Mouse (Mus musculus) left cerebral cortex, postnatal 4 days (tissue): ENCODE data around the gene Usp7. TPM values are rescaled to one million over a fixed set of nuclear protein-coding genes. Genes with fewer than 3 reads are reported as not detected.
"Not testable (repeated sequence)": the region's sequence is repeated elsewhere in the genome, so short reads cannot be mapped to it uniquely, and the experiment has no call there.

Source experiments
- DNase-seq: peaks from one replicate; pipeline ENCODE4 v3.0.0-alpha.2; 2022
- intact Hi-C: fragments of 180-260 bp; cut with DNase I; formaldehyde crosslinking; loops from one replicate; pipeline ENCODE4 v1.15.1; 2025
- total RNA-seq, 2 experiments: library from RNA; stranded (reverse); gene quantifications; 2 replicates each; pipeline ENCODE4 v1.2.3; 2021

The Usp7 gene
- total RNA-seq, 2 experiments from 2014 or later: 184 to 190 TPM

DNA sequence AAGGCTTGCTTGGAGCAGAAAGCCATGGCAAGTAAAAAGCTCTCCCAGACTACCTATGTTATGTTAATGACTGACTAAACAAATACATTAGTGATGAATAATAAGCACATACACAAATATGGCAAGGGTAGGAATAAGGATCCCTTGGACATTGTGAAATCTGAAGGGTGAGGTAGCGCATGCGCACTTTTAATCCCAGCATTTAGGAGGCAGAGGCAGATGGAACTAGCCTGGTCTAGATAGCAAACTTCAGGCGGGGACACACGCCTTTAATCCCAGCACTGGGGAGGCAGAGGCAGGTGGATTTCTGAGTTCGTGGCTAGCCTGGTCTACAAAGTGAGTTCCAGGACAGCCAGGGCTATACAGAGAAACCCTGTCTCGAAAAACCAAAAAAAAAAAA lies 34.5 kb downstream of the Usp7 start:
- intact Hi-C loops, DNase-seq: not testable (repeated sequence)

DNA sequence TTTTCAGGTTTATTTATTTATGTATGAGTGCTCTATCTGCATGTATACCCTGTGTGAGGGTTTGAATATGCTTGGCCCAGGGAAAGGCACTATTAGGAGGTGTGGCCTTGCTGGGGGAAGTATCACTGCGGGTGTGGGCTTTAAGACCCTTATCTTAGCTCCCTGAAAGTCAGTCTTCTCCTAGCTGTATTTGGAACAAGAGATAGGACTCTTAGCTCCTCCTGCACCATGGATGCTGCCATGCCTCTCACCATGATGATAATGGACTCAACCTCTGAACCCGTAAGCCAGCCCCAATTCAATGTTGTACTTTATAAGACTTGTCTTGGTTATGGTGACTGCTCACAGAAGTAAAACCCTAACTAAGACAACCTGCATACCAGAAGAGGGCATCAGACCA lies 39.8 kb downstream of the Usp7 start:
- DNase-seq: no peak
- intact Hi-C loops: no loop called here

DNA sequence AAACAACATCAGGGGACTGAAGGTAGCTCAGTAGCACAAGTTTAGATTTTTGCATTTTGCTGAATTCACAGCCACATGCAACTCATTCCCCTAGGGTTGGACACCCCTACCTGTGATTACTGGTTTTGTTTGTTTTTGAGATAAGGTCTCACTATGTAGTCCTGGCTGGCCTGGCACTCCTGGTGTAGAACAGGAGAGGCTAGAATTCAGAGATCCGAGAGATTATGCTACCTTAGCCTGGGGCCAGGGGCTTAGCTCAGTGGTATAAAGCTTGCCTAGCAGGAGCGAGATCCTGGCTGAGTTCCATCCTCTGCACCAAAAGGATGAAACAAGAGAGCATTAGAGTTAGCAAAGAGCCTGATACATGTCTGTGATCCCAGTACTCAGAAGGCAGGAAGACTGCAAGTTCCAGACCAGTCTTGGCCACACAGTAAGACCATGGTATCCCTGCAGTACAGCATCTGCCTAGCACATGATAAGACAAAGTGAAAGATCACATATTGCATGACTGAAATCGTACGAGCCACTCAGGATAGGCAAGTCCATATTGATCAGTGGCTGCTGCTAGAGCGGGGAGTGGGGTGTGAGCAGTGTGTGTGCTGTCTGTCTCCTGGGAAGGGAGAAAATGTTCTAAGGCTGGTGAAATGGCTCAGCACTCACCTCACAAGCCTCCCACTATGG lies 40.4 kb downstream of the Usp7 start:
- no peak for DNase-seq
- intact Hi-C loops: no loop called here

DNA sequence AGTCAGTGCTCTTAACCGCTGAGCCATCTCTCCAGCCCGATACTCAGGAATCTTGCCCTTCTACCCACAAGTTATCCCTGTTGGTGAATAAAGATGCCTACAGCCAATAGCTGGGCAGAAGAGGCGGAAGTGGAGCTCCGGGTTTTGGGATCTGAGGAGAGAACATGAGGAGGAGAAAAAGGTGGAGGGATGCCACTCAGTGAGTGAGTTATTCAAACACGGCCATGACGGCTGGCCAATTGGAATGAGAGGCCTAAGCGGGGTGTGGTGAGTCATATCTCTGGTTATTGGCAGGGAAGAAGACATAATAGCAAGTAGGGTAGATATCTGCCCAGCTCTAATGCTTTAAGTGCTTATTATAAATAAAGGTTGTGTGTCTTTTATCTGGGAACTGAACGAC lies 43.2 kb downstream of the Usp7 start:
- DNase-seq: no peak
- intact Hi-C loops: no loop called here

DNA sequence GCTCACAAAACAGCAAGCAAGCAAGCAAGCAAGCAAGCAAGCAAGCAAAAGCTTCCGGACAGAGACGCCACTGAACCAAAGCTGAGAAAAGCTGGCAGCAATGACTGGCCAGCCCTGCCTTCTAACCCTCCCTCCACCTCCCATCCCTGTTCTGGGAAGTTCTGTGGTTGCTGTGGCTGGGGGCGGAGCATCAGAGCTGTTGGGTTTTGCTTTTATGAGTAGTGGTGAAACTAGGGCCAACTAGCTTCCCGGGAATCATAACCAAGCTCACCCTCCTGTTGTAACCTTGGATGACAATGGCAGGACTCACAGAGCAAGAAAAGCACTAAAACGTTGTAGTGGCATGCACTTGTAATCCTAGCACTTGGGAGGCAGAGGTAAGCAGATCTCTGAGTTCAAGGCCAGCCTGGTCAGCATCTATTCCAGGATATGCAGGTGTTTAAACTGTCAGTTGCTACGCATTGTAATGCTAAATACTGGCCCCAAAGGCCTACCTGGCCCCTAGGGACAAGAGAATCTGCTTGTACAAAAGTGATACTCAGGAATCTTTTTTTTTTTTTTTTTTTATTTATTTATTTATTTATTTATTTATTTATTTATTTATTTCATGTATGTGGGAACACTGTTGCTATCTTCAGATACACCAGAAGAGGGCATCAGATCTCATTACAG lies 43.8 kb downstream of the Usp7 start:
- intact Hi-C loops: no loop called here
- DNase-seq: no peak

DNA sequence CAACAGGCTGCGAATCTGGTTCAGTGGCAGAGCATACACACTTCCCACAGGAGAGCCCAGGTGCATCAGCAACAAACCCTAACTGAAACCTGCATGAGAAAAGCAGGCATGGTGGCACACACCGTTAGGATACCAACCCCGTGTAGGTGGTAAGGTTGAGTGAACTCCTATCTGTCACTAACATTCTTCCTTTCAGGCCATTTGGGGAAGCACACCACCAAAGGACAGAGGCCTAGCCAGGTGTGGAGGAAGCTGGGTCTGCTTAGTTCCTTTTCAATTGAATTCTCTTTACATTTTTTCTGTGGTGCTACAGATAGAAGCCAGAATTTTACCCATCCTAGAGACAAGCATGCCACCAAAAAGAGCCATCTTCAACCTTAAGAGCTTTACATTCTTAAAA lies 44.3 kb downstream of the Usp7 start:
- DNase-seq: no peak
- intact Hi-C loops: no loop called here

DNA sequence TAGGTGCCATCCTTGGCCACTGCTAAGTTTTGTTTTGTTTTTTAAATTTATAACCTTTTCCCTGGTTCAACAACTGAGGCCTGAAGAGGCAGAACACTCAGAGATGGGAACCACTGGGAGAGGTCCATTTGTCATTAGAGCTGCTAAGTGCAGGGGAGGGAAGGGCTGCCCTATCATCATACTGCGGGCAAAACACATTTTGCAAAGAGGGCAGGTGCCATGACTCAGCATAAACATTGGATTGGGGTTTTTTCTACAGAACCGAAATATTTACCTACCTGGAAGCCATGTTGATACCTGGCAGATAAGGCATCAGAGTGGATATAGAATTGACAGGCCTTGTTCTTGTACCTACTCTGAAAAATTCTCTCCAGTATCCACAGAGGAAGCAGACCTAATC lies 45.6 kb downstream of the Usp7 start:
- intact Hi-C loops: no loop called here
- DNase-seq: no peak

DNA sequence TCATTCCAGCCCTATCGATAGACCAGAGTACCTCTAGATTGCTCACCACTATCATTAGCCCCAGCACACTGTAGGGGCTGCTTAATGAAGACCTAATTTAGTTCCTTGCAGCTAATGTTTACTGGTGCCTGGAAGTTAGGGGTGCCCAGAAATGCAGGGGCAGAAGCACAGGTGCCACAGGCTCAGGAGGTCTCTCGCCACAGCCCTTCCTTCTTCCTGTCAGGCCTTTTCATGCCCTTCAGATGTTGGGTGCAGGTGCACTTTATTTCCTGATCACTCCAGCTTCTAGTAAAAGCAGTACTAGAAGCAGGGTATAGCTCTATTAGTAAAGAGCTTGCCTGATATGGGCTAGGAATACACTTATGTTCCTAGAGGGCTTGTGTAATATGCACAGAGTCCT lies 46.4 kb downstream of the Usp7 start:
- intact Hi-C loops: no loop called here
- no peak for DNase-seq

DNA sequence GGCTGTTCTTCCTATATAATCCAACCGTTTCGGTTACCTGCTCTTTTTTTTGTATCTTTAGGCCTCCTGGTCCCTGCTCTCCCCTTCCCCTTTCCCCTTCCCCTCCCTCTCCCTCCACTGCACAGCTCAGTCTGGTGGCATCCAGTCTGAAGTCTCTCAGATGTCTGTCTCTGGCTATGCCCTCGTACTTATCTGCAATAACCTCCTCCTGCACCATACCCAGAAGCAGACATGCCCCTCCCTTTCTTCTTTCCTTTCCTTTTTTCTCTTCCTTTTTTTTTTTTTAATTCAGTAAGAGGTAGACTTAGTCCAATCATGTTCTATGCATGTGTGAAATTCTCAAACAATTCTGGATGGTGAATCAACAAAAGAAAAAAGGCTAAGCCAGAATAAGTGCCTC lies 48.1 kb downstream of the Usp7 start:
- intact Hi-C loops: no loop called here
- no peak for DNase-seq

- intact Hi-C loops: no loop called here
- DNase-seq: no peak
Observed at GRCm38 (mm10) chr16:8741697-8742096, 50.4 kb downstream of the Usp7 start.

DNA sequence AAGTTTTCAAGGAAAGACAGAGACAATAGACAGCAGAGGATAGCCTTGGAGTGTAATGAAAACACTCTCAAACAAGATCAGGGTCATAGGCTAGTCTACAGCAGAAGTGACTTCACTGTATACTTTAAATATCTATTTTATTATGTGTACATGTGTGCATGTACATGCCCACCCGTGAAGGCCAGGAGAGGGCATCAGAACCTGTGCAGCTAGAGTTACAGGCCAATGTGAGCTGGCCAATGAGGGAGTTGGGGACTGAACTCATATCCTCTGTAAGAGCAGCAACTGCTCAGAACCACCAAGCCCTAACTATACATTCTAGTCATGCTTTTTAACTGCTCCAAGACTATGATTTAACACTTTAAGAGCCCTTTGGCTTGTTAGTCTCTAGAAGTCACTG lies 51.0 kb downstream of the Usp7 start:
- no peak for DNase-seq
- intact Hi-C loops: no loop called here

- intact Hi-C loops: no loop called here
- DNase-seq: peak; percentile 92
Observed at GRCm38 (mm10) chr16:8738542-8739514, 53.3 kb downstream of the Usp7 start.

DNA sequence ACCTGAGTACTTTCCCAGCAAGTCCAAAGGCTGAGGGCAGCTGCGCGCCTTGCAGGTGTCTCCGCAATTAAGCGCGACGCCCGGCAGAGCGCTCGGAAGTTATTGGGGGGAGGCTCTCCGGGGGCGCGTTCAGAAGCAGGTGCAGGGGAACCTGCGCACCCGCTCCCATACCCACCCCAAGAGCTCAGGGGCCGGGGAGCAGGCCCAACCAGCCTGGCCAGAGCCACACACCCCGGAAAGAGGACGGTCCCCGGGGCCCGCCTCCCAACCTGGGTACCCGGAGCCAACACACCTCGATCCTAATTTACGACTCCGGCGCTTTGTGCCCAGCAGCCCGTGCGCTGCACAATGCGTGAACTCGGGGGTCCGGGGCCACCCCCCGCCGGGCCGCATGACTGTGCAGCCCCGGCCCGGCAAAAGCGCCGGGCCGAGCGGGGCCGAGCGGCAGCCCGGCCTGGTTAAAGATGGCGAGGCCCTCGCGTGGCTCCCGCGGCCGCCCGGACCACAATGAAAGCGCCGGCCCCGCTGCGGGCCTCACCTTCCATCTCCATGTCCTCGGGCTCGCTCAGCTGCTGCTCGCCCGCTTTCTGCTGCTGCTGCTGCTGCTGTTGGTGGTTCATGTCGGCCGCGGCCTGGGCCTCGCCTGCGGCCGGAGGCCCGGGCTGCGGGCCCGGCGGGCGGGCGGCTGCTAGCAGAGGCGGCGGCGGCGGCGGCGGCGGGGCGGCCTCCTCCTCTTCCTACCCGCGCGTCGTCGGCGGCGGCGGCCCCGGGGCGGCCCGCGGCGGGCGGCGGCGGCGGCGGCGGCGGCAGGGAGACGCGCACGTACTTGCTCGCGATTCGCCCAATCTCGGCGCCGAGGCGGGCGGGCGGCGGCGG lies 54.2 kb downstream of the Usp7 start:
- DNase-seq: peak; percentile 27
- intact Hi-C loops: no loop called here

GRCm38 (mm10) chr16:8737341-8737665 lies 54.8 kb downstream of the Usp7 start:
- intact Hi-C loops: no loop called here
- DNase-seq: no peak

DNA sequence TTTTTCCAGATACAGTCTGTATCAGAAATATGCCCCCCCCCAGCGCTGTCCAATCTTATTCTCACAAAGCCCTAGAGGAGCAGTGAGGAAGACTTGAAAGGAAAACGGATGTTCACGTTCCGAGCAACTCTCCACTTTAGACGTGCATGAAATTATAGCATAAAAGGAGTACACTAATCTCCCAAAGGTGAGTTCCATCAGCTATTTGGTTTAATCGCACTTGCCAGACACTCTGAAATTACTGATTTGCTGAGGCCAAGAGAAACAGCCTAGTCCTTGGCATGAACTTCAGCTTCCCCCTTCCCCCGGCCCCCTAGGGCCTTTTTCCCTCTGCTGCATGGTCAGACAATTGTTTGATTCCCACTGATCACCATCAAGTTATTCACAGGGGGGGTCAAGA lies 55.4 kb downstream of the Usp7 start:
- DNase-seq: no peak
- intact Hi-C loops: no loop called here

DNA sequence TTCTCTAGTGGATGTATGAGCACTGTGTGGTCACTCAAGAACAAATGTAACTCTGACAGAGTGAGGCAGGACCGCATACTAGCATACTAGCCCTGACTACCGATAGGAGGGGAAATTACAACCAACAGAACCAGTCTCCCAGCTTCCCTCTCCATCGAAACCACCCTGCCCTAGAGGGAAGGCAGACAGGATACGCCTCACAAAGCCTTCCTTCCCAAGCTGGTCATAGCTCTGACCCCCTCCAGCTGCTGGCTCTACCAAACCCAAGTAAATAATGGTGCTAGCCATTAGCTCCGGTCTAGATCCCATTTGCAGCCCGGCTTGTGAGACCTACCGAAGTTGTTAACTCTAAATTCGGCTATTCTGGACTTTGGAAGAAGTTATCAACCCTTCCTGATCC lies 56.1 kb downstream of the Usp7 start:
- intact Hi-C loops: no loop called here
- no peak for DNase-seq

DNA sequence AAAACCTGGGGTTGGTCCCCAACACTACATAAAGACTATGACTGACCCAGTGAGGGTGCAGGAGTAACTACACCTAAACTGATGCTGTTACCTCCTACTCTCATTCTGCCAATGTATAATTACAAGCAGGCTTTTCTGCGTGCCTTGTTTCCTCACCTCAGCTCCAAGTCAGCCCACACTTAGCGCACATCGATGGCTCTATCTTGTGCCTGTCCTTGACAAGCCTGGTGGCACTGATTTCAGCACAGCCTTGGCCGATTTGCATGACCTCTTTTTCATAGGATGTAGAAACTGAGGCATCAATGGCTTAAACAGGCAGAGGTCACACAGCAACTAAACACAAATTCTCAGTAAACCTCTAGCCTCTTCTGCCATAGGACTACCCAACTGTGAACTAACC lies 57.4 kb downstream of the Usp7 start:
- intact Hi-C loops: no loop called here
- DNase-seq: no peak

DNA sequence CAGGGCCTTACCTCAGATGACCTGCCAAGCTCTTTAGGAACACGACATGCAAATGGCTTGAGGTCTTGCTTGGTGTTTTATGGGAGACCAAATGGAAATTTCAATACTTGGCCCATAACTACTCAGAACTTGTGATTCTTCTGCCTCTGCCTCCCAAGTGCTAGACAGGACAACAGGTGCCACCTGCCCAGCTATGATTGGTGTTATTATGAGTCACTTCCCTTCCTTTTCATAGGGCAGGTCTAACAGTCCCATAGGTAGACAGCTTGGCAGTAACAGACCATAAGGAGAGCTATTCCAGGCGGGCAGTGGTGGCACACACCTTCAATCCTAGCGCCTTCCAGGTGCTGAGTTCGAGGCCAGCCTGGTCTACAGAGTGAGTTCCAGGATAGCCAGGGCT lies 58.5 kb downstream of the Usp7 start:
- intact Hi-C loops: no loop called here

DNA sequence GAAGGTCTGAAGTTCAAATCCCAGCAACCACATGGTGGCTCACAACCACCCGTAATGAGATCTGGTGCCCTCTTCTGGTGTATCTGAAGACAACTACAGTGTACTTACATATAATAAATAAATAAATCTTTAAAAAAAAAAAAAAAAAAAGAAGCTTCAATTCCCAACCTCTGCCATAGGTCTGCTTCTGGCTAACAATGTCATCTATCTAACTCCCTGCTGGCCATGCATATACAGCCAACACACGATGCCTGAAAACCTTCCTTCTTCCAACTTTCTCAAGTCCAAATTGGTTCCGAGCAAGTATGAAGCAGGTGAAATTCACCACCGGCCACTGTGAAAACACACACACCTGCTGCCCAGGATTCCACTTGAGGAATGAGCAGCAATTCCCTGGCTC lies 59.7 kb downstream of the Usp7 start:
- DNase-seq, intact Hi-C loops: not testable (repeated sequence)

More for the DNA sequence above, 58.5 kb downstream of the Usp7 start:
- no peak for DNase-seq

DNA sequence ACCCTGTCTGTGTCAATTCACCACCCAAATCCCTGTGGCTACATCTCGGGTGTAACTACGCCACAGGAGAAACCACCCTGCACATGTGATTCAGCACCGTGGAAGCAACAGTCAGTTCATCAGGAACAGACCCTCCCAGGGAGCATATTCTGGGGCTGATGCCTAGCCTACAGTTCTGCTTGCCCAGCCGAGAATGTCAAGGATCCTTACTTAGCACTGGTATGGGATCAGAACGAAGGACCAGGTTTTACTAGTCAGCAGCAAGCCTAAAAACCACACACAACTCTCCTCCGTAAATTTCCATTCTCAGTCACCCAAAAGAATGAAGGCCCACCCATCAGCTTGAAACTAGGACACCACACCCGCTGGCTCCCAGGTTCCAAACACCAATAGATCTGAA lies 60.5 kb downstream of the Usp7 start:
- no peak for DNase-seq
- intact Hi-C loops: no loop called here
